Comparison of ENCODE assay signal across 1 mouse cellular context in the genomic region with DNA sequence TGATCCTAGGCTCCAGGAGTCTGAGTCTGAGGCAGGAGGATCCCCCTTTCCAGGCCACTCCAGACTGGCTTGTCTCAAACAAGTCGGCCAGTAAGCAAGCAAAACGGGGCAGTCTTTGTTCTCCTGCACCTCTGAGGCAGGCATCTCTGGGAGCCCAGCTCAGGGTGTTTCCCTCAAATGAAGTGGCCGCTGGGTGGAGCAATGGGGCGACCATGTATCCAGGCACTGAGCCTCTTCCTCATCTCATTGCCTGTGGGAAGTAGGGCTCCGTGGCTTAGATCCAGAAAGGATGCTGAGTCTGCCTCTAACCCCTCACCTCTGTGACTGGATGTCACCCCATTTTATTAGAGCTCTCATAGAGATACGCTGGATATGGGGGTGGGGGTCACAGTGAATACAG.
A peak's percentile ranks its signal among the peaks of the same experiment; 100 is the strongest.
TF ChIP-seq lines count a peak whose summit lies in the region.

No protein-coding gene starts in this region.

TF ChIP-seq in MEL, 35 proteins besides CTCF, POLR2A, EP300 and RAD21:
- TF ChIP-seq SMC3 (IDR thresholded peaks at IDR 0.05; ENCODE audit: low read depth, low read length), result 0 out of 2 replicates have a peak, but pooled peaks have one; percentile 13
- no peak for TF ChIP-seq GABPA (IDR thresholded peaks at IDR 0.05; ENCODE audit: low read depth, low read length)
TF ChIP-seq in MEL: peak in this region for 1.
